Mouse (Mus musculus) gastrocnemius, postnatal 4 days (tissue): Measurements from ENCODE around the gene Zyx. TPM values are rescaled to one million over a fixed set of nuclear protein-coding genes. Genes with fewer than 3 reads are reported as not detected.

Experiments used
- DNase-seq, 2 experiments: peaks; one replicate each; pipeline ENCODE4 v3.0.0; 2021 to 2022; ENCODE audit warnings: low spot score in 2 of 2, mixed read lengths in 2 of 2
- total RNA-seq, 2 experiments: library from RNA; stranded (reverse); gene quantifications; 2 replicates each; pipeline ENCODE4 v1.2.3; 2021

The Zyx gene
- total RNA-seq, 2 experiments from 2014 or later = 113 to 128 TPM

- DNase-seq = peak; percentile 55 to 82
Observed at GRCm38 (mm10) chr6:42395960-42396809, 46.8 kb downstream of the Zyx start.

- no peak for DNase-seq
Observed at GRCm38 (mm10) chr6:42397041-42397657, 47.7 kb downstream of the Zyx start.

- DNase-seq = no peak
Observed at GRCm38 (mm10) chr6:42398285-42398684, 48.9 kb downstream of the Zyx start.

- DNase-seq = no peak
Observed at GRCm38 (mm10) chr6:42398998-42399397, 49.6 kb downstream of the Zyx start.

GRCm38 (mm10) chr6:42399938-42400337 lies 50.5 kb downstream of the Zyx start, which contains the start of gene Tas2r143:
Gene Tas2r143 (plus strand): TSS chr6:42400238.
- DNase-seq = no peak

- DNase-seq = no peak
Observed at GRCm38 (mm10) chr6:42405134-42405533, 55.7 kb downstream of the Zyx start, which contains the start of gene Tas2r135. Gene Tas2r135 (plus strand): TSS chr6:42405434.

Other genes starting within 250 kb of the Zyx start
- not detected for gene Tas2r139, start 208.7 kb upstream of the Zyx start, total RNA-seq
- not detected for gene Tas2r144, start 134.3 kb upstream of the Zyx start, total RNA-seq
- gene Gstk1, start 103.7 kb upstream of the Zyx start, total RNA-seq = 1 to 10 TPM; 6.5 to 7.5 TPM
- gene Tmem139, start 87.7 kb upstream of the Zyx start, total RNA-seq = not detected
- 10 to 100 TPM; 21.1 to 23.0 TPM for gene Casp2, start 84.6 kb upstream of the Zyx start, total RNA-seq
- gene Clcn1, start 62.9 kb upstream of the Zyx start, total RNA-seq = 10 to 100 TPM; 33.8 to 41.2 TPM
- 1 to 10 TPM; 2.2 TPM for gene Fam131b, start 25.0 kb upstream of the Zyx start, total RNA-seq
- gene Epha1, start 23.6 kb downstream of the Zyx start, total RNA-seq = under 1 TPM; 0.27 to 0.57 TPM
- under 1 TPM in 1 of 2 experiments, not detected in 1; 0.54 TPM for gene Tas2r143, start 50.6 kb downstream of the Zyx start, total RNA-seq
- not detected for gene Tas2r135, start 55.8 kb downstream of the Zyx start, total RNA-seq
- under 1 TPM in 1 of 2 experiments, not detected in 1; 0.39 TPM for gene Tas2r126, start 84.9 kb downstream of the Zyx start, total RNA-seq
- not detected for gene Olfr458, start 115.6 kb downstream of the Zyx start, total RNA-seq
- not detected for gene Olfr457, start 126.7 kb downstream of the Zyx start, total RNA-seq
- gene Olfr456, start 137.6 kb downstream of the Zyx start, total RNA-seq = not detected
- gene Olfr455, start 198.0 kb downstream of the Zyx start, total RNA-seq = not detected
- not detected for gene Tcaf3, start 248.1 kb downstream of the Zyx start, total RNA-seq